Mouse (Mus musculus): ENCODE data around the gene Klhdc8b. TPM values are rescaled to one million over a fixed set of nuclear protein-coding genes. Genes with fewer than 3 reads are reported as not detected.

The Klhdc8b gene
- polyA plus RNA-seq, 1 experiment = 5.8 TPM

DNA sequence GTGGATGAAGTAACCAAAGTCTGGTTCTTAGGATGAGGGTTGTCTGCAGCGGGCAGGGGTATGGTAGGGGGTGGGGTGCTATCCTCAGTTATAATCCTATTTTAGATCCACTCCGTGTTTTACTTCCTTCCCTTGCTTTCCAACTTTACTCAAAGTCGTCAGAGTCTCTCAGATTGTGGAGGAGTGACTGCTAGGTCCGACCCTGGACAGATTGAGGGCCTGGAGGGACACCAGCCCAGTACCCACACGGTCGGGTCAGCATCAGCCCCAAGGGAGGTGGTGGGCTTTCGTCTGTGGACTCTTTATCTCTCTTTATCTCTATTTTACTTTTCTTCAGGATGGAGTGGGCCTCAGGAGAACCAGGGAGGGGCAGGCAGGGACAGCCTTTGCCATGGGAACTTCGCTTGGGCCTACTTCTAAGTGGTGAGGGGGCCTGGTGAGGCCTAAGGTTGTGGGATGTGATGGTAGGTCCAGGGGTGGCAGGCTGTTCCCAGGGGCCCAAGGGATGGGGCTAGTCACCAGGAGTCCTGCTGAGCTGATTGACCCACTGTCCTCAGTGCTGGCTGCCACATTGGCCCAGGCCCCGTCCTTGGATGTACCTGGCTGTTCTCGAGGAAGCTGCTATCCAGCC lies 18.5 kb upstream of the Klhdc8b start, which contains the start of gene Lamb2:
Lamb2 (plus strand) TSS at position 16 of the 631 bp plus-strand sequence.
- TF ChIP-seq EP300 (IDR thresholded peaks at IDR 0.05; ENCODE audit: insufficient read depth, low read depth, low read length) = no peak
- TF ChIP-seq POLR2A (IDR thresholded peaks at IDR 0.05; ENCODE audit: insufficient read depth, low read length) = no peak
- no peak for TF ChIP-seq CTCF (IDR thresholded peaks at IDR 0.05; ENCODE audit: low read depth, low read length)
- Histone ChIP-seq H3K9ac (ENCODE audit: low read depth, poor library complexity, severe bottlenecking) (peak within 1 kb of the TSS; percentile 62), H3K36me3 (ENCODE audit: control insufficient read depth, insufficient read depth, low read length, poor library complexity, severe bottlenecking) (no peaks in the 10 kb centered on the region), H3K27ac (ENCODE audit: insufficient read depth, low read length) (0 out of 2 replicates have a peak within 1 kb of the TSS, but pooled peaks have one; percentile 20), H3K9me3 (replicated peaks; ENCODE audit: control insufficient read depth, insufficient read depth, low read length, poor library complexity, severe bottlenecking) (no peaks in the 10 kb centered on the region), H3K27me3 (ENCODE audit: control insufficient read depth, insufficient read depth, low read length, poor library complexity, severe bottlenecking) (no peaks in the 10 kb centered on the region), H3K4me1 (ENCODE audit: control insufficient read depth, insufficient read depth, low read length) (peaks cover 4% of the 10 kb centered on the region), H3K4me3 (ENCODE audit: low read depth, low read length) (peak within 1 kb of the TSS; percentile 66)

DNA sequence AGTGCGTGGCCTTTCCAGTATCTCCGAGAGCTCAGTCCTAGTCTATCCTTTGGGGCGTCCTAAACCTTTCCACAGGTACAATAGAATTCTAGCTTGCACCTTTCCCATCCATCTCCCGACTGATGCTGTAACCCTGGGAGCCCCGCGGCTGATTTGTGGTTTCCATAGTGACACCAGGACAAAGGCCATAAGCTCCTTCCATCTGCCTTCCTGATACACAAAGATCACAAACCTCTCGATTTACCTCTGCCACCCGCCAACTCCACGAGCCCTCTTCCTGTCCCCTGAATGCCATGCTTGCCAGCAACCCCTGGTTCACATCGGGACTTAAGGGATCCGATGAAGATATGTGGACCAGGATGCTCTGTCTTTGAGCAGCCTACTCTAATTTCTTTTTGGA lies 17.9 kb upstream of the Klhdc8b start:
- TF ChIP-seq POLR2A (IDR thresholded peaks at IDR 0.05; ENCODE audit: insufficient read depth, low read length) (no peak), EP300 (IDR thresholded peaks at IDR 0.05; ENCODE audit: insufficient read depth, low read depth, low read length) (no peak), CTCF (IDR thresholded peaks at IDR 0.05; ENCODE audit: low read depth, low read length) (no peak)
- peaks cover 4% of the 10 kb centered on the region for H3K4me1 ChIP-seq (ENCODE audit: control insufficient read depth, insufficient read depth, low read length)
- H3K9ac ChIP-seq (ENCODE audit: low read depth, poor library complexity, severe bottlenecking) = 0 out of 2 replicates have a peak overlapping the region, but pooled peaks have one; percentile 24
- no peaks in the 10 kb centered on the region for H3K27me3 ChIP-seq (ENCODE audit: control insufficient read depth, insufficient read depth, low read length, poor library complexity, severe bottlenecking)
- 0 out of 2 replicates have a peak overlapping the region, but pooled peaks have one; percentile 4 for H3K27ac ChIP-seq (ENCODE audit: insufficient read depth, low read length)
- H3K36me3 ChIP-seq (ENCODE audit: control insufficient read depth, insufficient read depth, low read length, poor library complexity, severe bottlenecking) = no peaks in the 10 kb centered on the region
- H3K9me3 ChIP-seq (replicated peaks; ENCODE audit: control insufficient read depth, insufficient read depth, low read length, poor library complexity, severe bottlenecking) = no peaks in the 10 kb centered on the region
- H3K4me3 ChIP-seq (ENCODE audit: low read depth, low read length) = peak overlapping the region; percentile 27

DNA sequence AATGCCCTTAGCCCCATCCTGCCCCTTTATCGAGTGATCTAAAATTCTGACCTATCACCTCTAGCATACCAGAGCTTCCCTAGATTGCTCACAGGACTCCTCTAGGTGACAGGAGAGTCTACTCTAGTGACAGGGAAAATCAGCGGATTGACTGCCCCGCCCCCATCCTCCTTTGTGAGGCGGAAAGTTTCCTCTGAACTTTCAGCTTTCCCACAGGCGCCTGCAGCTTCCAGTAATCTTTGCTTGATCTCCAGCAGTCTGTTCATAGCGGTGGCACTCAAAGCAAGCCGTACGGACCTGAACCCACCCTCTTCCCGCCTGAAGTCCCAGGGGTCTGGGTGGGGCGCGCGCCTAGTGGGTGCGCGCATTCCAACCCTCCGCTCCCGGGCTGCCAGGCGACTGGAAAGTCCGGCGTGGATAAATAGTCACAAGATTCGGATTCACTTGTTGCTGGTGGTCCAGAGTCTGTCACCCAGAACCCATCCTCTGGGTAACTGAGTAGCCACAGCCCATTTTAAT lies 17.3 kb upstream of the Klhdc8b start:
- peak overlapping the region; percentile 50 for H3K4me3 ChIP-seq (ENCODE audit: low read depth, low read length)
- H3K9me3 ChIP-seq (replicated peaks; ENCODE audit: control insufficient read depth, insufficient read depth, low read length, poor library complexity, severe bottlenecking) = no peaks in the 10 kb centered on the region
- TF ChIP-seq CTCF (IDR thresholded peaks at IDR 0.05; ENCODE audit: low read depth, low read length) (no peak), POLR2A (IDR thresholded peaks at IDR 0.05; ENCODE audit: insufficient read depth, low read length) (no peak), EP300 (IDR thresholded peaks at IDR 0.05; ENCODE audit: insufficient read depth, low read depth, low read length) (no peak)
- no peaks in the 10 kb centered on the region for H3K27me3 ChIP-seq (ENCODE audit: control insufficient read depth, insufficient read depth, low read length, poor library complexity, severe bottlenecking)
- no peak overlapping the region for H3K9ac ChIP-seq (ENCODE audit: low read depth, poor library complexity, severe bottlenecking)
- H3K4me1 ChIP-seq (ENCODE audit: control insufficient read depth, insufficient read depth, low read length) = peaks cover 4% of the 10 kb centered on the region
- H3K36me3 ChIP-seq (ENCODE audit: control insufficient read depth, insufficient read depth, low read length, poor library complexity, severe bottlenecking) = no peaks in the 10 kb centered on the region
- H3K27ac ChIP-seq (ENCODE audit: insufficient read depth, low read length) = 0 out of 2 replicates have a peak overlapping the region, but pooled peaks have one; percentile 20

DNA sequence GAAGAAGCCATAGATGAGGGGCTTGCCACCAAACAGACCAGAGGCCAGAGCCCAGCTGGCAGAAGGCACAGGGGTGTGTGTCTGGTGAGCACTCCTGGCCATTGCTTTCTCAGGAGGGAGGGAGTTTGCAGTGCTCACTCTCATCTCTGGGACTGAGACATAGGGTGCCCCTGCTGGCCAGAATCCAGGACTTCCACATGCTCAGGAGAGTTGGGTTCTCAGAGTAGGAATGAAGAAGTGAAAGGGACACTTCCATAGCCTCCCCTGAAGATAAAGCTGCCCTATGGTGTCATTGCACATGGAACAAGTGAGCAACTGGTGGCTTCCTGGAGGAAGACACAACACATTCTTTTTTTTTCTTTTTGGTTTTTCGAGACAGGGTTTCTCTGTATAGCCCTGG lies 13.1 kb upstream of the Klhdc8b start:
- H3K4me3 ChIP-seq (ENCODE audit: low read depth, low read length) = no peak overlapping the region
- H3K4me1 ChIP-seq (ENCODE audit: control insufficient read depth, insufficient read depth, low read length) = peaks cover 3% of the 10 kb centered on the region
- TF ChIP-seq CTCF (IDR thresholded peaks at IDR 0.05; ENCODE audit: low read depth, low read length) = peak; percentile 29
- no peak for TF ChIP-seq POLR2A (IDR thresholded peaks at IDR 0.05; ENCODE audit: insufficient read depth, low read length)
- no peaks in the 10 kb centered on the region for H3K36me3 ChIP-seq (ENCODE audit: control insufficient read depth, insufficient read depth, low read length, poor library complexity, severe bottlenecking)
- no peaks in the 10 kb centered on the region for H3K9me3 ChIP-seq (replicated peaks; ENCODE audit: control insufficient read depth, insufficient read depth, low read length, poor library complexity, severe bottlenecking)
- H3K27me3 ChIP-seq (ENCODE audit: control insufficient read depth, insufficient read depth, low read length, poor library complexity, severe bottlenecking) = no peaks in the 10 kb centered on the region
- no peak overlapping the region for H3K27ac ChIP-seq (ENCODE audit: insufficient read depth, low read length)
- H3K9ac ChIP-seq (ENCODE audit: low read depth, poor library complexity, severe bottlenecking) = no peak overlapping the region

- no peaks in the 10 kb centered on the region for H3K9me3 ChIP-seq (replicated peaks; ENCODE audit: control insufficient read depth, insufficient read depth, low read length, poor library complexity, severe bottlenecking)
- H3K27ac ChIP-seq (ENCODE audit: insufficient read depth, low read length) = no peak overlapping the region; the same call in 1 of the 2 replicates
- H3K9ac ChIP-seq (ENCODE audit: low read depth, poor library complexity, severe bottlenecking) = no peak overlapping the region
- H3K36me3 ChIP-seq (ENCODE audit: control insufficient read depth, insufficient read depth, low read length, poor library complexity, severe bottlenecking) = no peaks in the 10 kb centered on the region
- TF ChIP-seq POLR2A (IDR thresholded peaks at IDR 0.05; ENCODE audit: insufficient read depth, low read length) (no peak), EP300 (IDR thresholded peaks at IDR 0.05; ENCODE audit: insufficient read depth, low read depth, low read length) (no peak), CTCF (IDR thresholded peaks at IDR 0.05; ENCODE audit: low read depth, low read length) (no peak)
- no peak overlapping the region for H3K4me3 ChIP-seq (ENCODE audit: low read depth, low read length)
- no peaks in the 10 kb centered on the region for H3K27me3 ChIP-seq (ENCODE audit: control insufficient read depth, insufficient read depth, low read length, poor library complexity, severe bottlenecking)
- H3K4me1 ChIP-seq (ENCODE audit: control insufficient read depth, insufficient read depth, low read length) = peaks cover 2% of the 10 kb centered on the region
These were observed 8.5 kb upstream of the Klhdc8b start for GRCm38 (mm10) chr9:108469845-108470244.

DNA sequence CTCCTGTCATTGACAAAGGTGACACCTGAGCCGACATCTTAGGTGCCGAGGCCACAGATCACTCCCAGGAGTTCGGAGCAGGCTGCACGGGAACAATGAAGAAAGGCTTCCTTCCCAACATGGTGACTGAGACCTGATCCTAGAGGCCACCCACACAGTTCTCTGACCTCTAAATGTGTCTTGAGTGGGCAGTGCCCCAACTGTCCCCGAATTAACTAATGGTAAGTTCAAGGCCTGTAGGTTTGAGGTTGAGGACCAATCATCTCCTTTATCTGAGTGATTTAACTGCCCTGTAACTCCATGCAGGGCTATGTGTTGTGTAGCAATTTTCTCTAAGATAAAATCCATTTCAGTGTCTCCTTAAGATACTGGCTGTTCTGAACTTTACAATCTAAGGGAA lies 8.0 kb upstream of the Klhdc8b start:
- no peak for TF ChIP-seq EP300 (IDR thresholded peaks at IDR 0.05; ENCODE audit: insufficient read depth, low read depth, low read length)
- TF ChIP-seq POLR2A (IDR thresholded peaks at IDR 0.05; ENCODE audit: insufficient read depth, low read length) = no peak
- TF ChIP-seq CTCF (IDR thresholded peaks at IDR 0.05; ENCODE audit: low read depth, low read length) = no peak
- Histone ChIP-seq H3K27me3 (ENCODE audit: control insufficient read depth, insufficient read depth, low read length, poor library complexity, severe bottlenecking) (no peaks in the 10 kb centered on the region), H3K9me3 (replicated peaks; ENCODE audit: control insufficient read depth, insufficient read depth, low read length, poor library complexity, severe bottlenecking) (no peaks in the 10 kb centered on the region), H3K9ac (ENCODE audit: low read depth, poor library complexity, severe bottlenecking) (no peak overlapping the region), H3K4me1 (ENCODE audit: control insufficient read depth, insufficient read depth, low read length) (peaks cover 2% of the 10 kb centered on the region), H3K27ac (ENCODE audit: insufficient read depth, low read length) (no peak overlapping the region), H3K36me3 (ENCODE audit: control insufficient read depth, insufficient read depth, low read length, poor library complexity, severe bottlenecking) (no peaks in the 10 kb centered on the region), H3K4me3 (ENCODE audit: low read depth, low read length) (no peak overlapping the region)
